Mouse (Mus musculus) megakaryocyte, embryonic 14.5 days (primary cell): ENCODE results near the gene Eftud2.

Experiments
- FLI1 ChIP-seq: IDR thresholded peaks from 2 replicates; pipeline ENCODE4 v1.6.1; 2012; ENCODE audit warnings: low read length, inconsistent platforms, mixed read lengths
- GATA1 ChIP-seq: IDR thresholded peaks from 3 replicates; pipeline ENCODE4 v1.6.1; 2012; ENCODE audit warnings: mixed read lengths, low read length, inconsistent platforms, borderline replicate concordance

- TF ChIP-seq GATA1: no peak
- TF ChIP-seq FLI1: no peak
Measured at GRCm38 (mm10) chr11:102896641-102897040, 15.9 kb upstream of the Eftud2 start.
